Mouse (Mus musculus): ENCODE results near the gene Rwdd4a. TPM values are rescaled to one million over a fixed set of nuclear protein-coding genes. Genes with fewer than 3 reads are reported as not detected.

Gene Rwdd4a
- 28.1 and 37.1 TPM in 2 replicates for polyA plus RNA-seq (2015; fragmentation: Nextera tagmentation; extraction: Ambion mirVana)

- Histone ChIP-seq H3K4me2 (replicated peaks; ENCODE audit: low read depth) (peak within 1 kb of the TSS; percentile 95), H3K9me3 (ENCODE audit: control insufficient read depth, low read length) (no peaks in the 10 kb centered on the region), H3K4me3 (ENCODE audit: low read depth, low read length) (peak within 1 kb of the TSS; percentile 79), H3K4me1 (replicated peaks; ENCODE audit: control insufficient read depth, insufficient read depth) (no peaks in the 10 kb centered on the region), H3K36me3 (ENCODE audit: control insufficient read depth, insufficient read depth, low read length) (peaks cover 7% of the 10 kb centered on the region; the same call in 1 of the 2 replicates), H3K27ac (replicated peaks) (peak within 1 kb of the TSS; percentile 85), H3K27me3 (ENCODE audit: control insufficient read depth, insufficient read depth, low read length) (no peaks in the 10 kb centered on the region), H3K9ac (ENCODE audit: low read length) (peak within 1 kb of the TSS; percentile 94)
- peak; percentile 96 for DNase-seq (ENCODE audit: low spot score)
- under 1% methylated on average over 65 of the region's 65 CpGs for WGBS
- ATAC-seq (ENCODE audit: low FRiP score, low TSS enrichment): peak; percentile 100
- no peak for TF ChIP-seq CTCF (IDR thresholded peaks at IDR 0.05; ENCODE audit: low read depth)
- TF ChIP-seq EP300 (optimal IDR thresholded peaks at IDR 0.05): no peak
Observed at GRCm38 (mm10) chr8:47533344-47534125, at the start of gene Rwdd4a, which contains the start of gene Trappc11. Gene Rwdd4a (plus strand): TSS chr8:47533664. Gene Trappc11 (minus strand): TSS chr8:47533470.

GRCm38 (mm10) chr8:47487231-47487630 is 46.2 kb upstream of the Rwdd4a start:
- Histone ChIP-seq H3K27me3 (ENCODE audit: control insufficient read depth, insufficient read depth, low read length) (no peaks in the 10 kb centered on the region), H3K36me3 (ENCODE audit: control insufficient read depth, insufficient read depth, low read length) (peaks cover 16% of the 10 kb centered on the region)
- ATAC-seq (ENCODE audit: low FRiP score, low TSS enrichment): no peak

GRCm38 (mm10) chr8:47493106-47493505 is 40.4 kb upstream of the Rwdd4a start:
- Histone ChIP-seq H3K36me3 (ENCODE audit: control insufficient read depth, insufficient read depth, low read length) (peaks cover 31% of the 10 kb centered on the region), H3K4me2 (replicated peaks; ENCODE audit: low read depth) (no peak overlapping the region), H3K27me3 (ENCODE audit: control insufficient read depth, insufficient read depth, low read length) (no peaks in the 10 kb centered on the region), H3K27ac (replicated peaks) (no peak overlapping the region), H3K4me1 (replicated peaks; ENCODE audit: control insufficient read depth, insufficient read depth) (no peaks in the 10 kb centered on the region), H3K9ac (ENCODE audit: low read length) (no peak overlapping the region), H3K4me3 (ENCODE audit: low read depth, low read length) (no peak overlapping the region), H3K9me3 (ENCODE audit: control insufficient read depth, low read length) (no peaks in the 10 kb centered on the region)
- WGBS: 86% methylated on average over 12 of the region's 12 CpGs
- ATAC-seq (ENCODE audit: low FRiP score, low TSS enrichment): no peak
- TF ChIP-seq EP300 (optimal IDR thresholded peaks at IDR 0.05) (no peak), CTCF (IDR thresholded peaks at IDR 0.05; ENCODE audit: low read depth) (no peak)
- DNase-seq (ENCODE audit: low spot score): no peak

More at GRCm38 (mm10) chr8:47487231-47487630, 46.2 kb upstream of the Rwdd4a start:
- TF ChIP-seq EP300 (optimal IDR thresholded peaks at IDR 0.05) (no peak), CTCF (IDR thresholded peaks at IDR 0.05; ENCODE audit: low read depth) (no peak)
- DNase-seq (ENCODE audit: low spot score): no peak
- Histone ChIP-seq H3K4me3 (ENCODE audit: low read depth, low read length) (no peak overlapping the region), H3K9ac (ENCODE audit: low read length) (no peak overlapping the region), H3K27ac (replicated peaks) (no peak overlapping the region), H3K4me1 (replicated peaks; ENCODE audit: control insufficient read depth, insufficient read depth) (no peaks in the 10 kb centered on the region), H3K4me2 (replicated peaks; ENCODE audit: low read depth) (no peak overlapping the region), H3K9me3 (ENCODE audit: control insufficient read depth, low read length) (no peaks in the 10 kb centered on the region)
- WGBS: 88% methylated on average over 3 of the region's 3 CpGs

GRCm38 (mm10) chr8:47494602-47495153 is 38.8 kb upstream of the Rwdd4a start:
- Histone ChIP-seq H3K36me3 (ENCODE audit: control insufficient read depth, insufficient read depth, low read length) (peaks cover 33% of the 10 kb centered on the region), H3K4me1 (replicated peaks; ENCODE audit: control insufficient read depth, insufficient read depth) (no peaks in the 10 kb centered on the region), H3K9me3 (ENCODE audit: control insufficient read depth, low read length) (no peaks in the 10 kb centered on the region), H3K9ac (ENCODE audit: low read length) (no peak overlapping the region), H3K4me3 (ENCODE audit: low read depth, low read length) (no peak overlapping the region), H3K27me3 (ENCODE audit: control insufficient read depth, insufficient read depth, low read length) (no peaks in the 10 kb centered on the region), H3K27ac (replicated peaks) (no peak overlapping the region), H3K4me2 (replicated peaks; ENCODE audit: low read depth) (no peak overlapping the region)
- 55% methylated on average over 12 of the region's 12 CpGs for WGBS
- ATAC-seq (ENCODE audit: low FRiP score, low TSS enrichment): no peak
- TF ChIP-seq CTCF (IDR thresholded peaks at IDR 0.05; ENCODE audit: low read depth) (no peak), EP300 (optimal IDR thresholded peaks at IDR 0.05) (no peak)
- no peak for DNase-seq (ENCODE audit: low spot score)

- no peak for ATAC-seq (ENCODE audit: low FRiP score, low TSS enrichment)
- H3K9ac ChIP-seq (ENCODE audit: low read length): no peak overlapping the region
- H3K36me3 ChIP-seq (ENCODE audit: control insufficient read depth, insufficient read depth, low read length): peaks cover 34% of the 10 kb centered on the region
- H3K4me2 ChIP-seq (replicated peaks; ENCODE audit: low read depth): no peak overlapping the region
- H3K4me3 ChIP-seq (ENCODE audit: low read depth, low read length): no peak overlapping the region
- WGBS: 71% methylated on average over 6 of the region's 6 CpGs
- no peaks in the 10 kb centered on the region for H3K27me3 ChIP-seq (ENCODE audit: control insufficient read depth, insufficient read depth, low read length)
- H3K4me1 ChIP-seq (replicated peaks; ENCODE audit: control insufficient read depth, insufficient read depth): no peaks in the 10 kb centered on the region
- no peak overlapping the region for H3K27ac ChIP-seq (replicated peaks)
- no peak for DNase-seq (ENCODE audit: low spot score)
- TF ChIP-seq CTCF (IDR thresholded peaks at IDR 0.05; ENCODE audit: low read depth) (no peak), EP300 (optimal IDR thresholded peaks at IDR 0.05) (no peak)
- no peaks in the 10 kb centered on the region for H3K9me3 ChIP-seq (ENCODE audit: control insufficient read depth, low read length)
Observed at GRCm38 (mm10) chr8:47495428-47495827, 38.0 kb upstream of the Rwdd4a start.

- Histone ChIP-seq H3K9ac (ENCODE audit: low read length) (no peak overlapping the region), H3K27ac (replicated peaks) (no peak overlapping the region), H3K4me2 (replicated peaks; ENCODE audit: low read depth) (no peak overlapping the region), H3K36me3 (ENCODE audit: control insufficient read depth, insufficient read depth, low read length) (peaks cover 25% of the 10 kb centered on the region), H3K27me3 (ENCODE audit: control insufficient read depth, insufficient read depth, low read length) (no peaks in the 10 kb centered on the region), H3K4me3 (ENCODE audit: low read depth, low read length) (no peak overlapping the region), H3K4me1 (replicated peaks; ENCODE audit: control insufficient read depth, insufficient read depth) (no peaks in the 10 kb centered on the region), H3K9me3 (ENCODE audit: control insufficient read depth, low read length) (no peaks in the 10 kb centered on the region)
- ATAC-seq (ENCODE audit: low FRiP score, low TSS enrichment): no peak
- no peak for DNase-seq (ENCODE audit: low spot score)
- TF ChIP-seq EP300 (optimal IDR thresholded peaks at IDR 0.05) (no peak), CTCF (IDR thresholded peaks at IDR 0.05; ENCODE audit: low read depth) (no peak)
- 65% methylated on average over 2 of the region's 2 CpGs for WGBS
Observed at GRCm38 (mm10) chr8:47501994-47502393, 31.5 kb upstream of the Rwdd4a start.

Data from stomach, postnatal 0 days (tissue).